Mouse (Mus musculus) retina, embryonic 14.5 days (tissue): ENCODE results near the gene Hspb8.
"Not testable (repeated sequence)": the region's sequence is repeated elsewhere in the genome, so short reads cannot be mapped to it uniquely, and the experiment has no call there.

Experiments
- DNase-seq: peaks from one replicate; pipeline ENCODE4 v3.0.0-alpha.2; 2015; ENCODE audit warnings: low spot score

The Hspb8 gene

DNA sequence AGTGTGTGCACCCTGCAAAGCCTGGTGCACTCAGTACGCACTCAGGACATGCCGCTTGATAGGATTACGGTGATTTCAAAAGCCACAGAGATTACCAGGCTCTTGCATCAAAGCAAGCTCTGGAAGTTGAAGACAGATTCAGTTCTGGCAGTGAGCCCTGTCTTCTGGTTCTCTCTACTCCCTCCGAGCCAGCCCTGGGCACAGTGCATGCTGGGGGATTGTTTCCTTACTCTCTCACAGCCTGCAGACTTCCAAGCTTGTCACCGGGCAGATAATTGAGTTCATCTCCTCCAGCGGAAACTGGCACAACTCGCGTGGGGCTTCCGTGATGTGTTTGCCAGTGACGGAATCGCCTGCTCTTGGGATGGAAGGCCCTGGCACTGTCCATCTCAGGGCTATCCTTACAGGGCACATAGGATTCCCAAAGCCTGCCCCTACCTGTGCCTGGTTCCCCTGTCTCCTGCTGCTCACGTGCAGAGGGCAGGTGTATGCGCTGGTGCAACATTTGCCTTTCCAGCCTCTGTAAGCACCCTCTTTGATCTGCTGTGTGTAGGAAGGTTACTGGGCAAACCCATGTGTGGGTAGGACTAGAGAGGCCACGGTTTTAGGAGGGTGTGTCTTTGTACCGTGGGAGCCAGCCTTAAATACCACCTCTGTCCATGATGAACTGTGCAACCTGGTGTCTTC is 32.7 kb downstream of the Hspb8 start:
- DNase-seq = no peak

DNA sequence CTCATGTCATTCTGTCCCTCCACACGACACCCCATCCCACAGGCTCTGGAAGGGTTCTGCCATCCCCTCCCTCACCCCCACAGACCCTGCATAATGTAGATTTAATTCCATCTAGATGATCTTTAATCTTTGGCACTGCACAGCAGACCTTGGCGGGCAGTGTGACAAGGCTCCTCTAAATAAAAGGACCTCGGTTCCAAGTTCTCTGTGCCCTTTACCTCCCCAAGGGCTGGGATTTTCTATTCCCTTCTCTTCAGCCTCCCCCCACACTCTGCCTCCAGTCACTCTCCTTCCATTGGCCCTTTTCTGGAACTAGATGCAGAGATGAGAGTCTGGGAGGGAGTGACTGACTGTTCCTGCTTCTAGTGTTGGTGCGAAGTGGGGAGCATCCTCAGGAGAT is 33.3 kb downstream of the Hspb8 start:
- no peak for DNase-seq

DNA sequence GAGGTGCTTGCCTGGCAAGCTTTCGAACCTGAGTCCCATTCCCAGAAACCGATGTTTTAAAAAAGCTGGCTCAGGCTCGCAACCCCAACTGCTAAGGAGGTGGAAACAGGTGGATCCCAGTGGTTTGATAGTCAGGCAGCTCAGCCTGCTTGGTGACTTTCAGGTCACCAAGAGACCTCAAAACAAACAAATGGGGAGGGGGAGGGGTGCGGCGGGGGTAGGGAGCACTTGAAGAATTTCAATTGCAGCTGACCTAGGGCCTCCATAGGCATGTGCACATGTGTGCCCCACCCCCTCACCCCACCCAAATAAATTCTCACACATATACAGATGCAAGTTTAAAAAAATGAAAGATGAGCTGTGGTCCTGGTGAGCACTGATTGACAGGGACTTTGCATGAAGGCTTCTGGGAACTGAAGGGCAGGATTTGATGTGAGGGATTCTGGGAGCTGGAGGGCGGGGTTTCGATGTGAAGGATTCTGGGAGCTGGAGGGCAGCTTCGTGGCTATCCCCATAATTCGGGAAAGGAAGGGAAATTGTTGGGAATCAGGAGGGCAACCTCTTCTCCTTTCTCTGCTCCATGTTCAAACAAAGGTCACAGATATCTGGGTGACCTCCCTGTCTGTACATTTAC is 35.2 kb downstream of the Hspb8 start:
- DNase-seq = no peak

DNA sequence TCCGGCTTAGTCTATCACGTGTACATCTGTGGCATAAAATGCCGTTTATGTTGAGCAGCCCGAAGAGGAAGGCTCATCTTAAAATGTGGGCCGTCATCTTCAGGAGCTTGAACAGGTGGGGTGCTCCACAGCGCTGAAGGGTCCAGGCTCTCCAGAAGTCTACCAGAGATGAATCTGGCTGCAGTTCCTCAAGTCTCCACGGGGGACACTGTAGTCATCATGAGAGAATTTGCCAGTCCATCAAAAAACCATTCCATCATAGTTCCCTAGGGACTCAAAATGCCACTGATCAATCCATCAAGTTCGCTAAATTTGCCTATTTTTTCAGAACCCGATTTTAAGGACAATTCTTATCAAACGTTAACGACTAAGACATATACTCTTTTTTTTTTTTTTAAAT is 36.6 kb downstream of the Hspb8 start:
- DNase-seq = peak; percentile 84

DNA sequence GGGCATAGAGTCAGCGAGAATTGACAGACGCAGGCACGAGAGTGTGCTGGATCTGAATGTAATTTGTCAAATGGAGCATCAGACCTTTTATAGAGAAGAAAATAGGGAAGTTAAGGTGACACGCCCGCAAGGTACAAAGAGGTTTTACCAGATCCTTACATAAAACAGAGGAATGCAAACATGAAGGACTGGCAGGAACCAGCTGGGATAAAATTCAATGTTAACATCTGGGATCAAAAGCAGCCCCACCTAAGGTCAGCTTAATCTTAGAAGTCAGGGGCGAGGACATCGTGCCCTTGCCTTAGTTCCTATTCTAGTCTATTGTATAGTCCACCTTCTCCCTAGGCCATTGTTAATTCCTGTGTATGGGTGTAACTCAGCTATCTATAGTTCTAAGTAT is 40.0 kb downstream of the Hspb8 start:
- not testable (repeated sequence) for DNase-seq

DNA sequence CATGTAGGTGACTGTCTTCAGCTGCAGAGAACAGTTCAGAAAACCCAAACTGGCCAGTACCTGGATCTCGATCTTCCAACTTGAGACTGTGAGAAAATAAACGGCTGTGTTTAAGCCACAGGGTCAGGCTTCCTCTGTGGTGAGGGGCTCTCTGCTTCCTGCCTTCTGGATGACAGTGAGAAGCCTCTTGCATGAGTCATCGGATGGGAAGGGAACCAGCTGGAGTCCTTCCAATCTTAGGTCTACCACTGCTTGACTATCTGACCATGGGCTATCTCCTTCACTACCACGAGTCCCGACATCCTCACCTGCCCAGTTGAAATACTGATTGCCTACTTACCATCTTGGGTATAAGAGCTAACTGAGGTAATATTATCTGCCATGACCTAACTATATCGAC is 40.9 kb downstream of the Hspb8 start:
- DNase-seq = no peak

DNA sequence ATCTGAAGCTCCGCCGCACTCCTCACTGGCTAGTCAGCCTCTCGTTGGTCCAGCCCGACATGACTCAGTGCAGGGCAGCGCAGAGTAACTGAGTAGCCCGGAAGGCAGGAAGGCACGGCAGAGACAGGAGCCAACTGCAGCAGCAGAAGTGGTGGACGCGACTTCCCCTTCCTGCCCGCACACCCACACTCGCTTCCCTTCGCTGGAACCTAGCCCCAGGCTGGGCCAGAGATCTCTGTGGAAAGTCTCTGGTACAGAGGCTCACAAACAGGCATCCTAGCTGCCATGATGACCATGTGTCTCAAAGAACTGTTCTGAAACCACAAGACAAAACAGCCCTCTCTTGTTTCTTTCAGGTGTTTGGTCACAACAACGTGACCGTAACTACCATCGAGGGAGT is 41.4 kb downstream of the Hspb8 start:
- no peak for DNase-seq

DNA sequence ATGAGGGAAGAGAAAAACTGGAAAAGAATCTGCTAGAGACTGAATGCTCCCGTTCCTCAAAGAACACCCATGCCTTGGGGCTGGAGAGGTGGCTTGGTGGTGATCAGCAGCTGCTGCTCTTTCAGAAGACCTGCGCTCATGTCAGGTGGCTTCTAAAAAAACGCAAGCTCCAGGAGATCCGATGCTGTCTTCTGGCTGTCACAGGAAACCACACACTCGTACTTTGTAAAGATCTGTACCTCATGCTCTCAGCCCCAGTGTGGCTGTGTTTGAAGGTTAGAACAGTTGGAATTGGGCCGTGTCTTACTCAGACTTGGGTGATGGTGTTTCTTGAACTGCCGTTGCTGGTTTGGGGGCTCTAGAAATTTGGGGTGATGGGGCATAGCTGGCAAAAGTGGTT is 42.3 kb downstream of the Hspb8 start:
- no peak for DNase-seq

DNA sequence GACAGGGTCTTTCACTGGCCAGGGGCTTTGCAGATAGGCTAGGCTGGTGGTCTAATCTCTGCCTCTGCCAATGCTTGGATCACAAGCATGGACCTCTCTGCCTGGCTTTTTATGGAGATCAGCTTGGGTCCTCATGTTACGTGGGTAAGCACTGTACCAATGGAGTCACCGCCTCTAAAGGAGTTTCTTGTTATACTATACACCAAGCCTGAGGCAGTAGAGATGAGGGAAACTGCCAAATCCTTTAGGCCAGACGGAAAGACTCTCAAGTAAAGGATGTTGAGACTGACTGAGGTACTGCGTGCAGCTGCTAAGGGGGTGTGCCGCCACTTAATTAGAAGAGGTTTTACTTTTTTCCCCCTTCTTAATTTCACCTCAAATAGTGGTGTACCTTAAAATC is 43.8 kb downstream of the Hspb8 start:
- DNase-seq = no peak

DNA sequence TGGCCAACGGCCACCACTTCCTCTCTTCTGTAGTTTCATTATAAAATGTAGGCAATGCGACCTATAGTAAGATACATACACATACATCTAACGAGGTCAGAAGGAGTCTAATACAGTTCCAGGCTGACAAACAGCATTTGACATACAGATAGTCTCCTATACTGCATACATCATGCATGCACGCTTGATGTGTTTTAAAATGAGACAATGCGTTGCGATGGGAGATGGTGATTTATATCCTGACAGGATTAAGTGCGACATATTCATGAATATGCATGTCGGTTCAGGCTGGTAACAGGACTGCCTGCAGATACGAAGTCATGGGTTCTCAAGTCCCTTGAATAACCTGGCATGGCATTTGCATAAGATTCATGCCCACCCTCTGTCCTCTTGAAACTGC is 54.7 kb downstream of the Hspb8 start:
- DNase-seq = peak; percentile 23

DNA sequence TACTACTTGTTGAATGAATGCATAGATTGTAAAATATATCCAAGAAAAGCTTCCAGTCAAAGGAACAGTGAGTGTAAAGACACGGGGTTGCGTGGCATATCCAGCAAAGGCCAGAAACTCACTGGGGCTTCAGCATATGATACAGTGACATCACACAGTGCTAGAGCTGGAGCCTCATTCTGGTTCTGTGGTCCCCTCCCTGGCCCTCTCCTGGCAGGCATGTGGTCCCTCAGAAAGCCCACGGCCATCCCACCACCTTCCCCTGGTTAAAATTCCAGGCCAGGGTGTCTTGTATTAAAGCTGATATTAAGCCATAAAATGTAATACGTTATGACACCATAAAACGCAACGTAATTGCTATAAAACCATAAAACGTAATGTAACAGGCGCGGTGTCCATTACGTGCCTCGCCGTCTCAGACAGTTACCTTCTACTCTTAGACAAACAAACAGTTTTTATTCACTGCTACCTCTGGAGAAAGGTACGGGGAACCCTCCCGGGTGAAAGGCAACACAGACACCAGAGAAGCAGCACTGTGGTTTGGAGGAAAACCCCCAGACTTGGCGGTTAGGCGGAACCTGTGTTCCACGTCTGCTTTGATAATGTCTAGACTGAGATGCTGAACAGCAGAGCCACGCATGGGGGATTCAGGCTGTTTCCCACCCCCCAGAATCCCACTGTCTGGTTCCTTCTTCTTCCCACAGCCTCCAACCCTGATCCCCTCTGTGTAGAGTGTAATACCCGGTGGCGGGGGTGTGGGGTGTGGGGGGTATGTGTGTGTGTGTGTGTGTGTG is 55.6 kb downstream of the Hspb8 start:
- DNase-seq = no peak

DNA sequence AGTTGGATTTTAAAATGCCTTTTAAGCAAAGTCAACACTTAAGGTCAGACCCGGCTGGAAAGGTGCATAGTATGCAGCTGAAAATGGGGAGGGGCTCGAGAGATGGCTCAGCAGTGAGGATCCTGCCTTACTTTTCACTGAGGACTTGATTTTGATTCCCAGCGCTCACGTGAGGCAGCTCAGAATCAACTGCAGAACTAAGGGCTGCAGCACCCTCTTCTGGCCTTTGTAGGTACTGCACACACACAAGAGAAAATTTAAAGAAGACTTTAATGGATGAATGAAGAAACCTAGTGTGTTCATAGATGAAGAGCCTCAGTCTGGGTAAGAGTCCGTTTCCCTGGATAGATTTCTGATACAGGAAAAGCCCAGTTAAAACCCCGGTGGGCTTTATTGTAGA is 61.3 kb downstream of the Hspb8 start:
- DNase-seq = no peak

DNA sequence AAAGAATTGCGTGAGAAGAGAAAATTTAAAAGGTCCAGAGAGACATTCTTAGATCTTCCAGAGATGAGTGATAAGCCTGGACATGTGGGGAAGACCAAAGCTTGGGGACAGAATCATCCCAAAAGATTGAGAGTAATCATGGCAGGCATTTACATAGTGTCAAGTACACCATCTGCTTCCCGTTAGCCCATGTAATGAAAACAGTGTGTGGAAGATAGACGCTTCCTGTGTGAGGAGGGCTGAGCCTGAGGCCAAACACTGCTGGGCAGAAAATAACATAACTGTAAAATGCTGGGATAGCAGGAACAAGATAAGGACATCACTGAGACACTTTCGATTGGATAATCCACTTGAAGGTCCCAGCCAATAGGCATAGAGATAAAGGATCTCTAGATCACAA is 61.9 kb downstream of the Hspb8 start:
- DNase-seq = no peak
